Mouse (Mus musculus) regulatory T cell (primary cell): Measurements from ENCODE around the gene Olfr222.

ENCODE experiments used
- in situ Hi-C: fragments of 300-600 bp; cut with MboI, MseI; formaldehyde crosslinking; loops from one replicate; pipeline ENCODE4 v1.15.1; 2025; ENCODE audit warnings: high pct_unique_total_duplicates

Olfr222 gene

GRCm38 (mm10) chr11:59542442-59542841, 33.6 kb downstream of the Olfr222 start:
- in situ Hi-C loops: no loop called here

GRCm38 (mm10) chr11:59541324-59541723, 34.7 kb downstream of the Olfr222 start, which contains the start of gene Nlrp3:
TSS of gene Nlrp3 (plus strand) at chr11:59541568.
- in situ Hi-C loops: no loop called here

GRCm38 (mm10) chr11:59540123-59540522, 35.9 kb downstream of the Olfr222 start:
- in situ Hi-C loops: no loop called here

- in situ Hi-C loops: no loop called here
These were observed 37.6 kb downstream of the Olfr222 start for GRCm38 (mm10) chr11:59538387-59538786.

GRCm38 (mm10) chr11:59537218-59538130, 38.6 kb downstream of the Olfr222 start:
- in situ Hi-C loops: no loop called here

GRCm38 (mm10) chr11:59531562-59531961, 44.5 kb downstream of the Olfr222 start:
- in situ Hi-C loops: no loop called here

GRCm38 (mm10) chr11:59530870-59531535, 45.0 kb downstream of the Olfr222 start:
- in situ Hi-C loops: no loop called here

GRCm38 (mm10) chr11:59530221-59530620, 45.8 kb downstream of the Olfr222 start:
- in situ Hi-C loops: no loop called here

- in situ Hi-C loops: no loop called here
These were observed 49.5 kb downstream of the Olfr222 start, which contains the start of gene Zkscan17 for GRCm38 (mm10) chr11:59526472-59527080. TSS of gene Zkscan17 (minus strand) at chr11:59526751.

GRCm38 (mm10) chr11:59525237-59525636, 50.8 kb downstream of the Olfr222 start:
- in situ Hi-C loops: no loop called here

- in situ Hi-C loops: no loop called here
These were observed 51.9 kb downstream of the Olfr222 start for GRCm38 (mm10) chr11:59524150-59524549.
